Mouse (Mus musculus) urinary bladder, postnatal 10 days (tissue): ENCODE measurements around the gene Ect2l.
"Not testable (repeated sequence)": the region's sequence is repeated elsewhere in the genome, so short reads cannot be mapped to it uniquely, and the experiment has no call there.

ENCODE experiments used
- DNase-seq: peaks from one replicate; pipeline ENCODE4 v3.0.0; 2022; ENCODE audit warnings: low spot score

The Ect2l gene

DNA sequence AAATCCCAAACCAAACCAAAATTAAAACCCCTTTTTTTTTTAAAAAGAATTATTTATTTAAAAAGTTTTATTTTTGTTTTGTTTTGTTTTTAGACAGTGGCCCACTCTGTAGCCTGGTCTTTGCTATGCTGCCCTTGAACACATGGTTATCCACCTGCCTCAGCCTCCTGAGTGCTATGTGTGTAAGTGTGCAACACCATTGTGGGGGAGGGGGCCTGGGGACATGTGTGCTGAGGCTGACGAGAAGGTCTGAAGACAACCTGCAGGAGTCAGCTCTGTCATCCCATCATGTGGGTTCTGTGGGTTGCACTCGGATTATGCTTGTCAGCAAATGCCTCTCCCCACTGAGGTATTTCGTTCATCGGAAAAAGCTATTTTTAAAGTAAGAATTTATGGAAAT, 21.2 kb downstream of the Ect2l start:
- DNase-seq = no peak

DNA sequence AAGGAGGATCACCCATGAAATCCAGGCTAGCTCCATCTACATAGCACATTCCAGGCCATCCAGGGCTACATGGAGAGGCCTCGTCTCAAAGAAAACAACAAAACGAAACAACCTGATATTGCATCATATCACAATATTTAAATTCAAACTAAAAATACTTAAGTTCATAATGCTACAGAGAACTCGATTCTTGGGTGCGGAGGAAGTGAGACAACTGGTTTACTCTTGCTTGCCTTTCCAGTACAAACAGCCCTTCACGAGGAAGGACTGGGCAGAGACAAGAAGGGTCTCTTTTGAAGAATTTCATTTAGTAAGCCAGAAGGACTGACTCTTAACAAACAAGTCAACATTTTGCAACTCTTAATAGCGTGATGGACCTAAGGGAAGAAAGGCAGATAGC, 22.1 kb downstream of the Ect2l start:
- no peak for DNase-seq

DNA sequence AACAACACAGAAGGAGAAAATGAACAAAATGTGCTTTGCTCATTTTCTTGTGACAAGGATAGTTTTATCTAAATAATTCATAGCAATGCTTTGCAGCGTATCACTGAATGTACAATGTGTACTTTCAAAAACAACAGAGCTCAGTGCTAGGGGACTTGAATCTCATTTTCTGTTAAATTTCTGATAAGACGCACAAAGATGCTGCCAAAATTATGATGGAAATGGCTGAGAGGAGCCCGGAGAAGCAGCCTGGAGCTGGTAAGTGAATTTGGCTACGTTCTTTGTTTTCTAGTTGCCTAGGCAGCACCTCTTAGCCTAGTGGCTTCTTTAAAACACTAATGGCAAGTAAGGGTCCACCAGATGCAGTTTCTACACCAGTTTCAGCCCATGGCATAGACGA, 28.4 kb downstream of the Ect2l start:
- DNase-seq = no peak

DNA sequence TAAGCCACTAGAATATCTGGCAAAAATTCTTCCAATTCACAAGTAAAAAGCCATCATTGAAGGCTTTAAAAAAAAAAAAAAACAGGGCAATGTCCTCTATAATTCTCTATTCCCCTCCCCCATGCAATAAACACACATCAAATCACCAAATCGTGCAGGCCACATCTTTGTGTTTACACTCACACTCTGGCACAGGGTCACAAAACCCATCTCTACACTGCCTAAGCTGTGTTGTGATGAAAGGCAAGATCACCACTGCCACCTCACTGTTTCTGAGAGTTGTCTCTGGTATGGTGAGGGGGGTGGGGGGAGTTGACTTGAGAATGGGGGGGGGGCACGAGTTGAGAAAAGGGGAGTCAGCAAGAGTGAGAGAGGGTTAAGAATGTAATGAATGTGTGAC, 33.4 kb downstream of the Ect2l start:
- DNase-seq = no peak

DNA sequence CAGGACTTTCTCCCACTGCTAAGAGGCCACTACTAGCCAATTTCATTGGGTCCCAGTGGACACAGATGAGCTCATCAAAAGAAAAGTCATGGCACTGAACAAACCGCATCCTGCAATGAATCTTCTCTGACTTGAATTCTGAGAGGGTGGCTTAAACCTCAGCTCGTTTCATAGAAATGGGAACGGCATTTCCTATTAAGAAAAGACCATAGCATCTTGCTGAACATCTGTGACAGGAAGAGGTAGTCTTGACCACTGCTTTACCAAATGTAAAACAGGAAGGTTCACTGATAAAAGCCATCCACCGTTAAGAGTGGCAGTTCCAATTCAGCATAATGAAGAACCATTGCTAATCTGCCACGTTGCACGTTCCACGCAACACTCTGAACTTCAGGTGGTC, 34.0 kb downstream of the Ect2l start:
- no peak for DNase-seq

DNA sequence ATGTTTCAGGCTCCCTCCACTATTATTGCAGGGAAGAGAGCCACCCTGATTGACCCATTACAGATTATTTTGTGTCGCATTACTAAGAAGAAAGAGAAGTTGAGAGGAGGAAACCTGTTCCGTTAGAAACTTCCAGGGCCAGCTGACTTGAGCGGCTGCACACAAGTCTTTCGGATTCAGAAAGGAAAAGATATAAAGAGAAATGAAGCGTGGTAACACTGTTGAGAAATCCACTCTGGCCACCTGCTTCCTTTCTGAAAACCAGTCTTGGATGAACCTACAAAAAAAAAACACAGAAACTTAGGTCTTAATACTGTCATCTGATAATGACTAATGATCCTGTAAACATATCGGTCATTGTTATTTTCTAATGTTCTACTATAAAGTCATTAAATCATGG, 35.6 kb downstream of the Ect2l start:
- DNase-seq = no peak

DNA sequence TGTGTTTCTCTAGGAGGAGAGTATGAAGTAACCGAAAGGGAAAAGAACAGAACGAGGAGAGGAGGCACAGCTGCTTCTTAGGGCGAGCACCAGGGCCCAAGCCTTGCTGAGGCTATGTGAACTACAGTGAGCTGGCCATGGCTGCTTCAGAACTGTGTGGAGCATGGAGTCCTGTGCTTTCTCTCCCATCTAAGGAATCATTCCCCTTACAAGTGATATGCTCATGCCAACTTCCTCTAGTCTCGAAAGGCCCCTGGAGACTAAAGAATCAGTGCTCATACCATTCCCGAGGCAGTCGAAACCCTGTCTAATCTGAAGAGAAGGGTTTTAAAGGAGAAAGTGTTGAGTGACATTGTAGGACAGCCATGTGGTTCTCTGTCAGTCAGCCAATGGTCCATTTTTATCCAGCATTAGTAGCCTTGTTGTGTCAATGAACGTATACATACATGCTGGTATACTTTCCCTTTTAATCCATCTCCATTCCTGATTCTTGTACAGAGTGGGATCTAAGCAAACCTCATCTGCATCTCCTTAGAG, 48.2 kb downstream of the Ect2l start:
- DNase-seq = no peak

DNA sequence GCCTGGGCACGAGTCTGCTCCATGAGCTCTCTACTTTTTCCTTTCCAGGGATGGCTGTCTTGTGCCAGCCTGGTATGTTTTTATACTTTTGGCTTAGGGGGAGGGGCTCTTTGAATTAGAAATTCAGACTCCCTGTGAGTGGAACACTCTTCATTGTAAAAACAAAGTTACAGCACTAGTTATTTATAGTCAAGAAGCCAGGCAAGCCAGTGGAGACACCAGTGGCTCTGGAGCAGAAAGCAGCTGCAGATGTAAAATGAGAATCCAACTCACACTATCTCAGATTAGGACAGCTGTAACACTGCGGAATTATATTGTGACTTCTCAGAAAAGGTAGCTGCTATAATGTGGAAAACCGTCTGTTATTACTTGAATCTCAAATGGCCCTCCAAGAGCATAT, 63.5 kb downstream of the Ect2l start:
- no peak for DNase-seq

DNA sequence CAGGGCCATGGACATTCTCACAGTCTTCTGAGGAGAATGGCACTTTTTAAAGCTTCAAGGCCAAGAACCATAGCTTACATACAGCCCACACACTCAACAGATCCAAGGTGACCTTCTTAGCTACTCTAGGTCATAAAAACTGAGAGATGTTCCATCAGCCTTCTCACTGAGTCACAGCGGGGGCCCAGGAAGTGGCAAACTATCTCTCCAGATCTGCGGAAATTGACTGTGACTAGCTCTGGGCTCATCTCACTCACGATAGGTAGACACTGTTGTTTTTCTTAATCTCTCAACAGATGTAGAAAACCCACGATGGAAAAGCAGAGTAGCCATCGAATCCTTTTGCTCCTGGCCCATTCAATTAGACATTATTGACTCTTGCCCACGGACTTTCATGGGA, 68.5 kb downstream of the Ect2l start:
- no peak for DNase-seq

DNA sequence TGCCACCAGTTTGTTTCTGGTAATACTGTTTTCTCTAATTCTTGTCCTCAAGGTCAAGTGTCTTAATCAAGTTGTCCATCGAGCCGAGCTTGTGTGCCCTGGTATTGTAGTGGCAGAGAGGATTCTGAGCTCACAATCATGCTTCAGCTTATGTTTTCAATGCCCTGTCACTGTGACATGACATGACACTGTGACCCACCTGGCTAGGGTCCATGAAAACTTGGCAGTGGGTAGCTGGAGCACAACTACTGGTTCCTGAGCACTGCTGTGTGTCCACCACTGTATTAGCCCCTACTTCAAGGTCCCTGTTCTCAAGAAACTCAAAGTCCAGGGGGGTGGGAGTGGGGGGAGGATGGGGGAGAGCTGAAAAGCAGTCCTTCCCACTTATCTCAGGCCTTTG, 69.3 kb downstream of the Ect2l start:
- DNase-seq = no peak

DNA sequence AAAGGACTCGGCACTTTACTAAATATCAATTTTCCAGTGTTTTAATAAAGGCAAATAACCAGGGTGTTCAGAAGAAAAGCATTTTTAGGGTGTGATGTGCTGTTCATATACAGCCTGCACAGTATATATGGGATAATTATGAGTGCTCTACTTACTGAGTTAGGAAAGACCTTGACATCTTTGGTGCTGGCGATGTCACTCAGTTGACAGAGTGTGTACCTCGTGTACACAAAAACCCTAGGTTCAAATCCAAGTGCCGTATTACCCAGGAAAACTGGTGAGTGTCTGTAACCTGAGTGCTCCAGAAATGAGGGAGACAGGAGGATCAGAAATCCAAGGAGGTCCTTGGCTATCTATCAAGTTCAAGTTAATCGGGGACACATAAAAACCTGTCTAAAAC, 71.1 kb downstream of the Ect2l start:
- no peak for DNase-seq

DNA sequence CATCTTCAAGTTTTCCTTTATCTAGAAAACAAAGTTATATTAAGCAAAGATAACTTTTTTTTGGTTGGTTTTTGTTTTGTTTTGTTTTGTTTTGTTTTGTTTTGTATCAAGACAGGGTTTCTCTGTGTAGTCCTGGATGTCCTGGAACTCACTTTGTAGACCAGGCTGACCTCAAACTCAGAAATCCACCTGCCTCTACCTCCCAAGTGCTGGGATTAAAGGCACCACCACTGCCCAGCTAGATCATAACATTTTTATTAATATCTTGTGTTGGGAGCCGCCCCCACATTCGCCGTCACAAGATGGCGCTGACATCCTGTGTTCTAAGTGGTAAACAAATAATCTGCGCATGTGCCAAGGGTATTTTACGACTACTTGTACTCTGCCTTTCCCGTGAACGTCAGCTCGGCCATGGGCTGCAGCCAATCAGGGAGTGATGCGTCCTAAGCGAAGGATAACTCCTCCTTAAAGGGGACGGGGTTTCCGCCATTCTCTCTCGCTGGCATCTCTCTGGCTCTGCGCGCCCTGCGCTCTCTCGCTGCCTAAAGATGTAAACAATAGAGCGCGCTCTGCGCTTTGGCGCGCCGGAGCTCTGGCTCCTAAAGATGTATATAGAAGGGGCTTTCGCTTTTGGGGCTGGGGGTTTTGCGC, 71.7 kb downstream of the Ect2l start:
- DNase-seq = not testable (repeated sequence)

DNA sequence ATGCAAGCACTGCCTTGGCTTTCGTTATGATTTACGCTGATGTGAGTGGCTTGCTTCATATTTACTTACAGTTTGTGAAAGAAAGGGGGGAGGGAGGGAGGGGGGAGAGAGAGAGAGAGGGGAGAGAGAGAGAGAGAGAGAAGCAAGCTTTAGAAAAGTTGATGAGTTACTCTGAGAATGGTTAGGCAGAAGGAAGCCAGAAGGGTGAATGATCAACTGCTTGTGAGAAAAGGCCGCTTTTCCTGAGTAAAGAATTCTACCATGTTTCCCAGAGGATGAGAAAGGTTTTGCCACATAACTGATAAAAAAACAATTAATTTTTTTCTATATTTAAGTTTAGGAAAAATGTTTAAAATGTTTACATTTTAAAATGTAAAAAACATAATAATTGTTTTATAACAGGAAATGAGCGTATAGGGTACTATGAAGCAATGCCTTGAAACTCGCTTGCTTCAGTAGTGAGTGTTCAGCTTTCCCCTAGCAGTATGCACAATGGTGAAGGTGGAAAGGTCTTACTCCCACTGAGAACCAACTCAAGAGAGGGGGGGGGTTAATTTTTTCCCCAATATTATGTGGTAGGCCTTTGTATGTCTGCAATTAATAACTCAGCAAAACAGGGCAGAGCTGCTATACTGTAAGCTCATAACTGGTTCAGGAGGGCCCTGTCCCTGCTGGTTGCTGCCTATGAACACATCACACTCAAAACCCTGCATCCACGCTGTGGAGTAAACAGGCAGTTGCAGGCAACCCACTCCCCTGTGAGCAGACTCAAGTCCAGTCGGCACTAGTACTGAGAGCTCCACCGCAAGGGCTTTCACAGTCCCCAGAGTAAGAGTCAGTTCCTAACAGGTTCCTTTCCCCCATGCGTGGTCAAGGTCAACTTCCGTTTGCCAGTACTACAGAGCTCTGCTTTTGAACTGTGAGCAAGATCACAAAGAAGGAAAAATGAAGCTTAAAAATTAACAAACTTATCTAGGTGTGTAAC, 78.7 kb downstream of the Ect2l start:
- DNase-seq = no peak

DNA sequence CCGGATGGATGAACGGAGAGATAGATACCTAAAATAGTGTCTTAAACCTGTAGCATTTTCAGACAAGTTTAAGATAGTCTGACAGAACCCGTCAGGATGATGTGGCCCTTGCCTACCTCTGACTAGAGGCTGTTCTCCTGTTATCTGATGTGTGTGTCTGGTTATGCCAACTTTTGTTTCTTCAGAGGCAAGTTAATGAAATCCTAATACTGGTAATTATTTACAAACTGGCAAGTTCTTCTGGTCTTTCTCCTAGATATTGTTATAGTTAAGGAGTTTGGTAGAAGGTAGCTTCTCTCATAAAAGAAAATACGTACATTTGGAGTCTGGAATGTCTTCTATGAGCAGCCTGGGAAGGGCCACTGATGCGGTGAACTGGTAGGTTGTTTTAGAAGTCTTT, 80.4 kb downstream of the Ect2l start:
- no peak for DNase-seq

DNA sequence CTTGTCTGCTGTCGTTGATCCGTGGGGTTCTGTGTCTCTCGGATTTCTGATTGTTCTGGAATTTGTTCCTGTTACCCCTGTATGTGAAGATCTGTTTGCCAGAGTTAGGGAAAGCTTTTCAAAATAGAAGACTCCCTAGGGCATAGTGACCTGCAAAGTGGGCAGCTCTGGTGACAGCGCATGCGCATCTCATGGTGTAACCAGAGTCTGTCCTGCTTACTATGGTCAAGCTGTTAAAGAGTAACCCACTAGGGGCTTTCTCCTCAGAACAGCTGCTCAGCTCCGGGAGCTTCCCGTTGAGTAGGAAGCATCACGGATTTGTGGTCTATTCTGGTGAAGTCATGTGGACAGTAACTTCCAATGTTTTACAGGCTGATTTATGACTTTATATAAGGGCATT, 92.4 kb downstream of the Ect2l start:
- DNase-seq = no peak

DNA sequence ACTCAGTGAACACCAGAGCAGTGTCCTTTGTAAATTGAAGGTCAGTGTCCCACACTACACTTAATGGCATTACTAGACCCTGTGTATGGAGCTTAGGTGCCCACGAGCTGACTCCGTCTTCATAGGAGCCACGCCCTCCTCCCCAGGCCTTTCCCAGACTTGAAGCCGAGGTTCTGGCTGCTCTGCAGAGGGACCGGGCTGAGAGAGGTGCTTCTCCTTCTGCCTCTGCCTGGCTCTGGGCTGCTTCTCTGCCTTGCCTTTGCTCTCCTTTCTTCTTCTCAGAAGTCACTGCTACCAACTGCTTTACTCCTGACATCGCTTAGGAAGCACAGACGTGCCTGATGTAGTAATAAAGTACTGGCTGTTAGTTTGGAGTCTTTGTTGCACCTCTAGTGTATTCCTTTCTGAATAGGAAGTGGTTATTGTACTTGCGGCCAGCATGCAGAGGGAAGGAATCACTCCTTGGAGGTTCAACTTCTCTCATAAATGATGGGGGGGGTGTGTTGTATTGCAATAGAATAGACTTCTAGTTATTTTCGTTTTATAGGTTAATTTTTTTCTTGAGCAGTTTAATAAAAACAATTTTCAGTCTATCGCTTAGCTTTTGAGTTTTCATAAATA, 97.1 kb downstream of the Ect2l start:
- no peak for DNase-seq

DNA sequence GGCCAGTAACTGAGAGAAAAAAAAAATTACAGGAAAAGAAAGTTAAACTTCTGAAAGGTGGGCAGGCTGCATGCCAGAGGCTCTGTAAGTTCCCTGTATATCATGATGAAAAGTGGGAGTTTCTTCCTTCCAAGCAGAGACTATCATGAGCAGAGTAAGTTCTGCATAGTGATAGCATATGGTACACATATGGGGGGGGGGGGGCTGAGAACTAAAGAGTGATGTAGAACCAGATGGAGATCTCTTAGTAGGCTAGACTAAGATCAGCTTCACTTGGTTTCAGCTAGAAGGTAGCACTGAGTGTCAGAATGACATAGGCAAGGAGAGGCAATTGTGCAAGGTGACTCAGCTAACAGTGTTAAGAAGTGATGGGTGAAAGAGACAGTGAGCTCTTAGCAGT, 99.8 kb downstream of the Ect2l start:
- DNase-seq = no peak

DNA sequence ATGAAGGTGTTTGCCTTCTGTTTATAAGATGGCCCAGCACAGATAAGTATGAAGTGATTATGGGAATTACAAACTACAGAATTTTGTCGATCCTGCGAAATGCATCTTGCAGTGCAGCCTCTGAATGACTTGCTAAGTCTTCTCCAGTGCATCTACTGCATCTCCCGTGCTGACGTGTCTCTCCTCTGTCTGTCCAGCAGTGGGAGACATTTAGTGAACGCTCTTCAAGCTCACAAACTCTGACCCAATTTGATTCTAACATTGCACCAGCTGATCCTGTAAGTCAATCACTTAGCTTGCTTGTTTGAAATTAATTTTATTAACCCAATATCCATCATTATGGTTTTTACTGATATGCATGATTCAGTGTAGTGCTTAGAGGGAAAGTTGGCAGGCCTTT, 103.2 kb downstream of the Ect2l start:
- no peak for DNase-seq

DNA sequence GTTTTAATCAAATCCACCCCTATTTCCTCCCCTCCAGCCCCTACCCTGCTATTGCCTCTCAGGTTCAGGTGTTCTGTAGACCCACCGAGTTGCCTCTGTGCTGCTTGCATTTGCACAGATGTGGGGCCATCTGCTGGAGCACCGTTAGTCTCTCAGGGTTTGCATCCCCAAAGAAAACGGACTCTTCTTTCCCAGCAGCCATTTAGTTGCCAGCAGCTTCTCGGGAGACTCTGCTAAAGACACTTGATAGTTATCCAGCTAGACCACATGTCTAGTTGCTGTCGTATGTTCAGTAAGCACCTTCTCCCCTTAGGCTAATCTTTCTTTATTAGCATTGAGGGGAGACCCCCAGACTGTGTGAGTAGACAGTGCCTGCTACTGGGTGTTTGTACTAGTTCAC, 108.5 kb downstream of the Ect2l start:
- no peak for DNase-seq

DNA sequence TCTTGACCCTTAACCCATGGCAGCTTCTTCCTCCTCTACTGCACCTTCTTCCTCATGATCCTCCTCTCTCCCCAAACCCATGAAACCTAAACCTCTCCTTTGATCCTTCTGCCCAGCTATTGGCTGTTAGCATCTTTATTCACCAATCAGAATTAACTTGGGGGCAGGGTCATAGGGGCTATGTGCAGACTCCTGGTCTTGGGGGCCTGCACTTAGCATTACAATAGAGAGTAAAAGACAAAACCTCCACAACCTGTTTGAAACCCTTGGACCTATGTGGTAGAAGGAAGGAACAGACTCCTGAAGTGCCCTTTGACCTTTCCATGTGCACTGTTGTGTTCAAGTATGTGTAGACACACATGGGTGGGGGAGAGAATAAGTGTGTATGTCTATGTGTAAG, 120.0 kb downstream of the Ect2l start:
- no peak for DNase-seq

DNA sequence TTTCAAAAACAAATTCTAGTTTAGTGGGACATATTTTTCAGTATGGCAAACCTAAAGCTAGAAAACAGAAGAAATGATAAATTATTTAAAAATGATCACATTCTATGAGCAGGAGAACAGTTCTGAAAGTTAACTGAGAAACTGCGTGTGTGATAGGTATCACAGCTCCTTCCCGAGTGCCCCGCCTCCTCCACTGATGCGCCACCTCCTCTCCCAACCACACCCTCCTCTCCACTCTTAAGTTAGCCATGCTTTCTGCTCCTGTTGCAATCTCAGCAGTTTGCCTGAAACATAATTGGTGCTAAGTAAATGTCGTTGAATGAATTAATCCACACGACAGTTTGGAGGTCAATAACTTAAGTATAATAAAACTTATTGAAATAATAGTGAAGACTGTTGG, 127.9 kb downstream of the Ect2l start:
- no peak for DNase-seq

DNA sequence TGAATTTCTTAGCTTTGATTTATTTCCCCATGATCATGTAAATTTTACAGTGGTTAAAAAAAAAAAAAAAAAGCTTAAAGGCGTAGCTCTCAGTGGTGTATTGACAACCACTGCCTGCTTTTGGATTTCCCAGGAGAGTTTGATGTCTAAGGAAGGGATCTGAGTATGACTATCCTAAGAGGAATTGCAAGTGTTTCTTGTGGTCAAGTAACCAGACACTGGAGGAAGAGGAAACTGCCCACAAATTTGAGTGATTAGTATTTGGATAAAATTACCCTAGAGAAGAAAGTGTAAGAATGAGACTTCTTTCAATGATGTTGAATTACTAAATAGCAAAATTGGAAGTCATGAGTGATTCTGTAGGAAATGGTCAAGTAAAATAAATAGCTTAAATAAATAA, 129.2 kb downstream of the Ect2l start:
- DNase-seq = no peak
